Mouse (Mus musculus) spleen, postnatal 0 days (tissue): ENCODE measurements around the gene Pop4. TPM values are rescaled to one million over a fixed set of nuclear protein-coding genes. Genes with fewer than 3 reads are reported as not detected.

Experiments used
- polyA plus RNA-seq: library from polyadenylated mRNA; unstranded; fragments of >200 nt; fragmentation: Nextera tagmentation; extraction: Ambion mirVana; gene quantifications from 2 replicates; pipeline ENCODE4 v1.2.1, GENCODE M21; 2015

Pop4 gene
- polyA plus RNA-seq = 15.5 and 18.6 TPM in 2 replicates

DNA sequence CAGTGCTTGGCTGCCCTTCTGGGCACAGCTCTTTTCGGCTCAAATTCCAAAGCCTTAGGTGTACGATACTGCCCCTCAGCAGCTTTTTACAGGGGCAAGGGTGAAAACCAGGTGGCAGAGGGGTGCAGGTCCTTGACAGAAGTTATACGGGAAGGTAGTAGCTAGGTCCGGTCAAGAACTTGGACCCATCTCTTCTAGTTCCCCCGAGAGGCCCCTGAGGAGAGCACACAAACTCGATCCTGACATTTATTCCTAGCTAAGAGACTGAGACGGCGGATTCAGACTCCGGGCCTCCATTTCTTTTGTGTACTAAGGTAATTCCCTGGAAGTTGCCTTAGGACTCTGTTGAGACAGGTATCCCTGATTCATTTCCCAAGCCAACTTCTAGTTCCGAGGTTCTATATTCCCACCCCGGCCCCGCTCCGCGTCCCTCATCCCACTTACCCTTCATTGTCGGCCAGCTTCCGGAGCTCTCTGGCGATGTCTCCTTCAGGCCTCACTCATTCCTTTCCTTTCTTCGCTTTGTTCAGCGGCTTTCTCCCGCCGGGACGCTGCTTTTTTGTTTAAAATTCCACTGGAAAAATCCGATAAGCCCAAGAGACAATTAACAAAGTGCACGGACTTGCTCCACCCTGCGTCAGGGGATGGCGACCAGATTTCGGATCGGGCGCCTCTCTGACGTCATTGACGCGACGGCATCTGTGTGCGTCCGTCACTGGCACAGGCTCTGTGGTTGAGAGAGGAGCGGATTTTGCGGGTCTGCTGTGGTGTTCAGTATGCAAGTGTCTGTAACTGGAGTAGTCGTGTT is at the start of gene Pop4:
Gene Pop4, minus strand, starts transcription at position 721 of the 808 bp plus-strand sequence.

DNA sequence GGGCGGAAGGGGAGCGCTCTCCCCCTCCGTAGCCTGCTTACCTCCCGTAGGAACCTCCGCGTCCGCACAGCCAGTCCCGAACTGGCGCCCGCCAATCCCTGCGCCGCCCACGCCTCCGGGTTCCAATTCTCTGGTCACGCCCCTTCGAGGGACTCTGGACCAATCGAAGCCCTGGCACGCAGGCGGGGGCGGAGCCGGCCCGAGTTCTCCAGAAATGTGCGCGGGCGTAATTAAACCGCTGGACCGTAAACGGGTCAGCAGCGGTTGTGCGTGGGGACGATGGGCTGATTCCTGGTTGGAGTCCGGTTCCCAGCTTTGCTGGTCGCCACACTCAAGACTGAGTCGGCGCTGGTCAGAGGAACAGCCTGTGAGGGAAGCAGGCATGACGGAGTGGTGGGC is 43.3 kb downstream of the Pop4 start, which contains the start of gene Plekhf1:
Gene Plekhf1, minus strand, starts transcription at position 117 of the 399 bp plus-strand sequence.

Other genes starting within 250 kb of the Pop4 start
- 24.8 and 26.5 TPM in 2 replicates for gene Uri1, start 247.9 kb downstream of the Pop4 start, polyA plus RNA-seq
- gene Ccne1, start 163.9 kb downstream of the Pop4 start, polyA plus RNA-seq = 85.1 and 104 TPM in 2 replicates
- gene 1600014C10Rik, start 88.2 kb downstream of the Pop4 start, polyA plus RNA-seq = 13.3 and 19.8 TPM in 2 replicates
- gene Plekhf1, start 43.4 kb downstream of the Pop4 start, polyA plus RNA-seq = 0.82 and 0.93 TPM in 2 replicates